Mouse (Mus musculus) inflammation-experienced regulatory T-cells (primary cell): ENCODE results near the gene Fam196a. TPM values are rescaled to one million over a fixed set of nuclear protein-coding genes. Genes with fewer than 3 reads are reported as not detected.

Source experiments
- polyA plus RNA-seq, 2 experiments: library from polyadenylated mRNA; unstranded; fragments of 100-300 nt; shearing (Covaris generic); gene quantifications; one replicate each; pipeline ENCODE4 v1.2.1; 2017

Gene Fam196a
- polyA plus RNA-seq: 1 to 10 TPM in 1 of 2 experiments, under 1 TPM in 1; 0.10 to 1.9 TPM

GRCm38 (mm10) chr7:134937927-134938609 lies at the start of gene Fam196a:
Fam196a (minus strand) TSS chr7:134938430.

